Mouse (Mus musculus): ENCODE measurements at regions not wholly inside any gene's neighbourhood (a gene's known extent, or its start where the extent isn't known, plus 50 kb on each side); places are given as distances from the start of the nearest gene placed in this dataset.

DNA sequence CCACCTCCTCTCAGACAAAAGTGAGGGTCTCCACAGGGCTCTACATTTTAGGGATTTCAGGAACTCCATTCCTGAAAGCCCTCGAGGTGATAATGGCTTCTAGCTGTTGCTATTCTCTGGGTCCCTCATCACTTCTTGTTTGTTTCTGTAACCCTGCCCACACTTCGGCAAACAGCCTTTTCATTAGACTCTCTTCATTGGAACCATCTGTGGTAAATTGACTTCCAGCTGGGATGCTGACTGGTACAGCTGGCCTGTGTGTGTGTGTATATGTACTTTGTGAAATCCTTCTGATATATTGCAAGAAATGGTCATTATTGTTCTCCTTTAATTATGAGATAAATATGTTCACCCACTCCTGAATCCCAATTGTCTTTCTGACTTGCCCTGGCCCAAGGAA is 50.3 kb downstream of the Gm10192 start:
- Histone ChIP-seq H3K4me1 (ENCODE audit: control insufficient read depth, insufficient read depth, low read length) (no peaks in the 10 kb centered on the region), H3K27ac (ENCODE audit: low read depth, low read length) (no peak overlapping the region), H3K9me3 (replicated peaks; ENCODE audit: control insufficient read depth, low read length) (no peaks in the 10 kb centered on the region), H3K4me2 (ENCODE audit: low read length) (no peak overlapping the region), H3K9ac (ENCODE audit: low read length) (no peak overlapping the region), H3K27me3 (replicated peaks; ENCODE audit: control insufficient read depth, insufficient read depth, low read length) (no peaks in the 10 kb centered on the region), H3K36me3 (ENCODE audit: control insufficient read depth, insufficient read depth, low read length) (no peaks in the 10 kb centered on the region), H3K4me3 (ENCODE audit: low read depth, low read length) (no peak overlapping the region)
- DNase-seq (ENCODE audit: low spot score), result peak; percentile 56
- peak; percentile 58; the same call in 1 of the 2 replicates for ATAC-seq
- 31% methylated on average over 2 of the region's 2 CpGs for WGBS

DNA sequence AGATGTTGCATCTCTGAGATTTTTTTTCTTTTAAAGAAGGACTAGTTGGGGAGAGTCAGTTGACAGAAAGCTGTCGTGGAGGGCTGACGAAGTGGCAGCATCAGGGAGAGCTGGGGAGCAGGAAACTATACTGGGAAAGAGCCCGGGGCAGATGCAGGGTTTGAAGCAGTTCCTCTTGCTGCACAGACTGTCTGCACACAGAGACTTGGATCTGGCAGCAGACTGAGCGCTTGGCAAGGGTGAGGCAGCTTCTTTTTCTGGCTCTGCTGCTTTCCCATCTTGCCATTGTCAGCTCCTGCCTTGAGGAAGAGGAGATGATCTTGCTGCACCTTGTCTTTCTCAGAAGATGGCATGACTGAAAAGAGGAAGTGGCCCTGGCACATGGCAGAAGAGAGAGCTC is 55.2 kb downstream of the Gm10192 start:
- H3K9ac ChIP-seq (ENCODE audit: low read length), result no peak overlapping the region
- H3K27me3 ChIP-seq (replicated peaks; ENCODE audit: control insufficient read depth, insufficient read depth, low read length), result no peaks in the 10 kb centered on the region
- no peak overlapping the region for H3K4me3 ChIP-seq (ENCODE audit: low read depth, low read length)
- H3K4me1 ChIP-seq (ENCODE audit: control insufficient read depth, insufficient read depth, low read length), result no peaks in the 10 kb centered on the region
- H3K4me2 ChIP-seq (ENCODE audit: low read length), result no peak overlapping the region
- ATAC-seq (no peak; the same call in 1 of the 2 replicates), DNase-seq (ENCODE audit: low spot score) (peak; percentile 74)
- 76% methylated on average over 4 of the region's 4 CpGs for WGBS
- no peaks in the 10 kb centered on the region for H3K36me3 ChIP-seq (ENCODE audit: control insufficient read depth, insufficient read depth, low read length)
- H3K9me3 ChIP-seq (replicated peaks; ENCODE audit: control insufficient read depth, low read length), result no peaks in the 10 kb centered on the region
- peak overlapping the region; percentile 44; the same call in 1 of the 2 replicates for H3K27ac ChIP-seq (ENCODE audit: low read depth, low read length)

DNA sequence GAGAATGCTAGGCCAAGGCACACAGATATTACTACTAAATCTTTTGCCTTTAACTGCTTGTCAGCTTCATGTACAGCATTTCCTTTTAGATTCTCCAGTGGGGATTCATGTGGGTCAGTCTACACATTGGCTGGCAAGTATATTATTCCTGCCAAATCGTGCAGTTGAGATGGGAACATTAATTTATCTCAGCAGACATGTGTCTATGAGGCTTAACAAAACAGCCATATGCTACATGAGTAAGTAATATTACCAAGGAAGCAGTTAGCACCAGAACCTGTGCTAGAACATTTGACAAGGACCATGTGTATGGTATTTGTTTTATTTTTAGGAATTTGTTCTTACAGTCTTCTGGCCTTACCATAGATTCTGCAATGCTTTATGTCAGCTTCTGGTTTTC is 59.1 kb downstream of the Gm10192 start:
- Histone ChIP-seq H3K4me3 (ENCODE audit: low read depth, low read length) (no peak overlapping the region), H3K4me1 (ENCODE audit: control insufficient read depth, insufficient read depth, low read length) (no peaks in the 10 kb centered on the region), H3K9ac (ENCODE audit: low read length) (no peak overlapping the region), H3K36me3 (ENCODE audit: control insufficient read depth, insufficient read depth, low read length) (no peaks in the 10 kb centered on the region), H3K27me3 (replicated peaks; ENCODE audit: control insufficient read depth, insufficient read depth, low read length) (no peaks in the 10 kb centered on the region), H3K4me2 (ENCODE audit: low read length) (no peak overlapping the region), H3K9me3 (replicated peaks; ENCODE audit: control insufficient read depth, low read length) (no peaks in the 10 kb centered on the region), H3K27ac (ENCODE audit: low read depth, low read length) (no peak overlapping the region)
- DNase-seq (ENCODE audit: low spot score) (peak; percentile 62), ATAC-seq (peak; percentile 26; the same call in 1 of the 2 replicates)
- WGBS, result 60% methylated on average over 1 of the region's 1 CpGs

DNA sequence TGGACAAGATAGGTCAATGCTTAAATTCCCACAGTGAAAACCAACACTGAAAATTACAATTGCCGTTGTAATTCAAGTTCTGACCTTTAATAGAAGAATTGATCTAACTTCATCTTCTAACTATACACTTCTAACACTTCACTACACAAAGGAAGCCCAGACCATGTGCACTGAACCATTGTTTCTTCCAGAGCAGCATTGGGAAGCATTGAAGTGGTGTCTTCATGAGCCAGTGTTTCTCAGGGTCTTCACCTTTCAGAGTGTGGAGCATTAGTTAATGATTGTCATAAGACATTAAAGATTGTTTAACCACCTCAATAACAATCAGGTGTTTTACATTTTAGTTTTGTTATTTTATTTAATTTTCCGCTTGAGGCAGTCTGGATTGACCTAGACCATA is 61.0 kb downstream of the Gm10192 start:
- no peaks in the 10 kb centered on the region for H3K36me3 ChIP-seq (ENCODE audit: control insufficient read depth, insufficient read depth, low read length)
- no peak overlapping the region for H3K9ac ChIP-seq (ENCODE audit: low read length)
- no peaks in the 10 kb centered on the region for H3K4me1 ChIP-seq (ENCODE audit: control insufficient read depth, insufficient read depth, low read length)
- no peak overlapping the region for H3K4me3 ChIP-seq (ENCODE audit: low read depth, low read length)
- ATAC-seq (no peak), DNase-seq (ENCODE audit: low spot score) (no peak)
- H3K4me2 ChIP-seq (ENCODE audit: low read length), result no peak overlapping the region
- no peaks in the 10 kb centered on the region for H3K9me3 ChIP-seq (replicated peaks; ENCODE audit: control insufficient read depth, low read length)
- H3K27me3 ChIP-seq (replicated peaks; ENCODE audit: control insufficient read depth, insufficient read depth, low read length), result no peaks in the 10 kb centered on the region
- no peak overlapping the region for H3K27ac ChIP-seq (ENCODE audit: low read depth, low read length)
- 87% methylated on average over 2 of the region's 2 CpGs for WGBS

DNA sequence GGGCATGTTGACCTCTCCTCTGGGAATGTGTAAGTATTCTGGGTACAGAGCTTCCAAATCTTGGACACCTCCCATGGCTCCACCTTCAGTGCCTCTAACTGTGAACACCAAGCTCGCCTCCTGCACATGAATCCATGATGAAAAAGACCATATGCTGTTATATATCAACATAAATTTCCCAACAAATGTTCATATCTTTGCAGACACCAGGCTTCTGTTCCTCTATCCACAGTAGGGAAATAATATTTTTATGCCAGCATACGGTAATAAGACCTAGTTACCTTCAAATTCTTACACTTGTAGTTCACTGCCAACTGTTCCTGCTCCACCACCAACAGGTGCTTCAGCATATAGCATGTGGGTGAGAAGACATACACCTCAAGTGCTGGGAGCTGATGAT is 63.5 kb downstream of the Gm10192 start:
- Histone ChIP-seq H3K4me1 (ENCODE audit: control insufficient read depth, insufficient read depth, low read length) (no peaks in the 10 kb centered on the region), H3K9me3 (replicated peaks; ENCODE audit: control insufficient read depth, low read length) (no peaks in the 10 kb centered on the region), H3K4me3 (ENCODE audit: low read depth, low read length) (no peak overlapping the region), H3K4me2 (ENCODE audit: low read length) (no peak overlapping the region), H3K9ac (ENCODE audit: low read length) (no peak overlapping the region), H3K27ac (ENCODE audit: low read depth, low read length) (no peak overlapping the region), H3K27me3 (replicated peaks; ENCODE audit: control insufficient read depth, insufficient read depth, low read length) (no peaks in the 10 kb centered on the region), H3K36me3 (ENCODE audit: control insufficient read depth, insufficient read depth, low read length) (no peaks in the 10 kb centered on the region)
- ATAC-seq (peak; percentile 20; the same call in 1 of the 2 replicates), DNase-seq (ENCODE audit: low spot score) (peak; percentile 54)
- WGBS, result 82% methylated on average over 2 of the region's 2 CpGs

DNA sequence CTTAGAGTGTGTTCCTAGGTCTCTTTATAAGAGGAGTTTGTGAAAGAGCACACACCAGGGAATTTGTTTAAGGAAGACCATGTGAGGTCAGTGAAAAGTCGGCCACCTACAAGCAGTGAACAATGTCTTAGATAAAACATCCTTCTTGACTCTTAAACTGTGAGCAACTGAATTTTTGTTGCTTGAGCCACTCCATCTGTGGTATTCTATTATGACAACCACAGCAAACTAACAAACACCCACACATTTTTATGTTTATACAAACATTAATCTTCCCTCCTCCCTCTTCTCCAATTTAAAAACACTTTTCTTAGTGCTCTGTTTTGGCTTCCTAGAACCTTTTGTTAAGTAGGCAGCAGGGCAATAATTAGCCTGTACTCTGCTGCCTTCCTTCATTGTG is 66.0 kb downstream of the Gm10192 start:
- Histone ChIP-seq H3K27ac (ENCODE audit: low read depth, low read length) (no peak overlapping the region), H3K27me3 (replicated peaks; ENCODE audit: control insufficient read depth, insufficient read depth, low read length) (no peaks in the 10 kb centered on the region), H3K4me2 (ENCODE audit: low read length) (no peak overlapping the region), H3K9me3 (replicated peaks; ENCODE audit: control insufficient read depth, low read length) (no peaks in the 10 kb centered on the region), H3K9ac (ENCODE audit: low read length) (no peak overlapping the region), H3K4me3 (ENCODE audit: low read depth, low read length) (no peak overlapping the region), H3K36me3 (ENCODE audit: control insufficient read depth, insufficient read depth, low read length) (no peaks in the 10 kb centered on the region), H3K4me1 (ENCODE audit: control insufficient read depth, insufficient read depth, low read length) (no peaks in the 10 kb centered on the region)
- DNase-seq (ENCODE audit: low spot score), result no peak
- WGBS, result 78% methylated on average over 1 of the region's 1 CpGs
- ATAC-seq, result no peak

DNA sequence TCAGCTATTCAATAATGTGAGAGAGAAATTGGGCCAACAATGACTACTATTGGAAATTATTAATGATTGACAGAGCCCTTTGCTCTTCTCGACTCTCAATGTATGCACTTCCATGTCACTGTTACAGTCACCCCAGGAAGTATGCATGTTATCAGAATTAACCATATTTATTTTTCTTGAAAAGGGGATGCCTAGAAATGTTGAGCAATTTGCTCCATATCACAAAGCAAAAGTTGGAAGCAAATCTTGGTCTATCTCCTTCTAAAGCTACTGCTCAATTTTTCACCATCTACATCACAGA is 80.3 kb downstream of the Gm10192 start:
- Histone ChIP-seq H3K27ac (ENCODE audit: low read depth, low read length) (no peak overlapping the region), H3K4me2 (ENCODE audit: low read length) (no peak overlapping the region), H3K27me3 (replicated peaks; ENCODE audit: control insufficient read depth, insufficient read depth, low read length) (no peaks in the 10 kb centered on the region), H3K4me1 (ENCODE audit: control insufficient read depth, insufficient read depth, low read length) (no peaks in the 10 kb centered on the region), H3K9ac (ENCODE audit: low read length) (no peak overlapping the region), H3K4me3 (ENCODE audit: low read depth, low read length) (no peak overlapping the region), H3K9me3 (replicated peaks; ENCODE audit: control insufficient read depth, low read length) (no peaks in the 10 kb centered on the region), H3K36me3 (ENCODE audit: control insufficient read depth, insufficient read depth, low read length) (no peaks in the 10 kb centered on the region)
- WGBS, result 45% methylated on average over 1 of the region's 1 CpGs
- DNase-seq (ENCODE audit: low spot score) (no peak), ATAC-seq (no peak)

DNA sequence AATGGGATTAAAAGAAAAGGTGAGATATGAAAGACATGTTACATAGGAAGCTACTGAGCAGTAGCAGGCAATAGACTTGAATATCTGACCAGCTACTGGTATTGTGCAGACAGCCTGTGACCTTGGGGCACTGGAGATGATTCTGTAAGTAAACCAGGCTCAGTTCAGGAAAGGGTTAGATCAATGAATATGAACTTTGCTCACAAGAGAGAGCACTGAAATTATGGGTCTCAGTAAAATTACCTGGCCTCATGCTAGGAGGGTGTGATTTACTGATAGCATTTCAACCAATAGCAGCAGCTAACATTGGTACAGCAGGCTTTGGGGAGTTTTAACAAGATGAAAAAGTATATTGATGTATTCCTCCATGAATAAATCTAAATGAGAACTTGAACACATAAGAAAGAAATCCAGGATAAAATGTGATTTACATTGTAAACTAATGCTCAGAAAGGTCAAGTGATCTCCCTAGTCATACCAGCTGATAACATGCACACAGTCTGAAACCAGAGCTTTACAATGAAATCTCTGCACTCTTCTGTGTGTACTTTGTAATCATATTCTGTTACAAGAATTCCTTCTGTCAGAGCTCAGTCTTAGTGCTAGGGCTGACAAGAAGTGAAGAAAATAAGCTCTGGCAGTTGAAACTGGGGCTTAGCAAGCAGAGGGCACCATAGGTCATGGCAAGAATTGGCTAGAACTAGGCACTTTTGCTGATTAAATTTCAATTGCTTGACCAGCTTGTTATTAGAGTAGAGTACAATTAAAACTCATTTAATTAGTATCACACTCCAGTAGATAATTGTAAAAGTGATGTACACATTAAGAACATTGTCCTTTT is 80.8 kb downstream of the Gm10192 start:
- H3K4me2 ChIP-seq (ENCODE audit: low read length), result no peak overlapping the region
- no peaks in the 10 kb centered on the region for H3K36me3 ChIP-seq (ENCODE audit: control insufficient read depth, insufficient read depth, low read length)
- H3K9ac ChIP-seq (ENCODE audit: low read length), result no peak overlapping the region
- H3K27ac ChIP-seq (ENCODE audit: low read depth, low read length), result no peak overlapping the region
- no peaks in the 10 kb centered on the region for H3K9me3 ChIP-seq (replicated peaks; ENCODE audit: control insufficient read depth, low read length)
- no peaks in the 10 kb centered on the region for H3K27me3 ChIP-seq (replicated peaks; ENCODE audit: control insufficient read depth, insufficient read depth, low read length)
- no peak overlapping the region for H3K4me3 ChIP-seq (ENCODE audit: low read depth, low read length)
- H3K4me1 ChIP-seq (ENCODE audit: control insufficient read depth, insufficient read depth, low read length), result no peaks in the 10 kb centered on the region
- DNase-seq (ENCODE audit: low spot score) (no peak), ATAC-seq (no peak)

DNA sequence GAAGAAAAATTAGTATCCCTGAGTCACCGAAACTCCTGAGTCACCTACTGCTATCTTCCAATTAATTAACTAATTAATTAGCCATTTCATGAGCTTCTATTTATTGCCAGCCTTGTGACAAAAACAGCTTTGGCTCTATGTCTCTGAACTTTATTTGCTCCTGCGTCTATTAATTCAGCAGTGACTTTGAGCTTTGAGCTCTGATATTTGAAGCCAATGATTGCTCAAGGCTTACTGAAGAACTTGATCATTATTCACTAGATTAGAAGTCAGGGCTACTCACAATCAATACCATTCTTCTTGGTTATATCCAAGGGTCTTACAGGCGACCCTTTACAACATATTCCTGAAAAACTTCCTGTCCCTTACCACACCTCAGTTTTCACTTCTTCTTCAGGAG is 83.2 kb downstream of the Gm10192 start:
- WGBS, result 67% methylated on average over 3 of the region's 3 CpGs
- Histone ChIP-seq H3K9me3 (replicated peaks; ENCODE audit: control insufficient read depth, low read length) (no peaks in the 10 kb centered on the region), H3K27me3 (replicated peaks; ENCODE audit: control insufficient read depth, insufficient read depth, low read length) (no peaks in the 10 kb centered on the region), H3K36me3 (ENCODE audit: control insufficient read depth, insufficient read depth, low read length) (no peaks in the 10 kb centered on the region), H3K4me3 (ENCODE audit: low read depth, low read length) (no peak overlapping the region), H3K9ac (ENCODE audit: low read length) (no peak overlapping the region), H3K4me2 (ENCODE audit: low read length) (no peak overlapping the region), H3K4me1 (ENCODE audit: control insufficient read depth, insufficient read depth, low read length) (no peaks in the 10 kb centered on the region), H3K27ac (ENCODE audit: low read depth, low read length) (no peak overlapping the region)
- DNase-seq (ENCODE audit: low spot score) (no peak), ATAC-seq (no peak)
